Mouse (Mus musculus) limb, embryonic 11.5 days (tissue): ENCODE data around the gene Nrp1. TPM values are rescaled to one million over a fixed set of nuclear protein-coding genes. Genes with fewer than 3 reads are reported as not detected.

Experiments used
- ATAC-seq: fragments of 200-750 bp; cut with Nextera tagmentation; 2 replicates; pipeline ENCODE4 v1.8.0; 2017; ENCODE audit warnings: low read depth; ENCODE audit not compliant: insufficient number of reproducible peaks, low FRiP score, low TSS enrichment
- DNase-seq: peaks from one replicate; pipeline ENCODE4 v3.0.0-alpha.2; 2015; ENCODE audit warnings: low spot score
- H3K27ac ChIP-seq: fragments of 300-500 bp; sonication (generic); replicated peaks from 2 replicates; pipeline ENCODE4 v1.5.1; 2014; ENCODE audit warnings: low read depth, mild to moderate bottlenecking, low read length
- H3K27me3 ChIP-seq: fragments of 300-500 bp; sonication (generic); 2 replicates; pipeline ENCODE4 v1.6.1; 2014; ENCODE audit warnings: mild to moderate bottlenecking, low read length, mixed read lengths; ENCODE audit not compliant: control insufficient read depth, insufficient read depth
- H3K36me3 ChIP-seq: fragments of 300-500 bp; sonication (generic); 2 replicates; pipeline ENCODE4 v1.6.1; 2014; ENCODE audit warnings: mild to moderate bottlenecking, low read length, moderate library complexity, mixed read lengths; ENCODE audit not compliant: control insufficient read depth, insufficient read depth
- H3K4me1 ChIP-seq: fragments of 300-500 bp; sonication (generic); 2 replicates; pipeline ENCODE4 v1.6.1; 2014; ENCODE audit warnings: low read length, mixed read lengths; ENCODE audit not compliant: control insufficient read depth, insufficient read depth
- H3K4me2 ChIP-seq: fragments of 300-500 bp; sonication (generic); 2 replicates; pipeline ENCODE4 v1.6.1; 2014; ENCODE audit warnings: low read depth, mild to moderate bottlenecking, moderate library complexity; ENCODE audit not compliant: severe bottlenecking
- H3K4me3 ChIP-seq: fragments of 300-500 bp; sonication (generic); 2 replicates; pipeline ENCODE4 v1.5.1; 2014; ENCODE audit warnings: low read depth, low read length
- H3K9ac ChIP-seq: fragments of 300-500 bp; sonication (generic); 2 replicates; pipeline ENCODE4 v1.6.1; 2014; ENCODE audit warnings: mild to moderate bottlenecking, low read length
- H3K9me3 ChIP-seq: fragments of 300-500 bp; sonication (generic); 2 replicates; pipeline ENCODE4 v1.6.1; 2016; ENCODE audit warnings: low read length; ENCODE audit not compliant: control insufficient read depth
- WGBS: fragments of 180-500 bp; shearing (Covaris S2); extraction: QIAGEN DNeasy Blood & Tissue Kit; methylation state at CpG from one replicate; pipeline ENCODE4 v1.1.7; 2014; 5-methylcytosine and 5-hydroxymethylcytosine counted together
- polyA plus RNA-seq: library from polyadenylated mRNA; unstranded; fragments of >200 nt; fragmentation: Nextera tagmentation; extraction: Ambion mirVana; gene quantifications from 2 replicates; pipeline ENCODE4 v1.2.1, GENCODE M21; 2014

The Nrp1 gene
- polyA plus RNA-seq, 1 experiment from 2014 or later: 51.1 TPM

GRCm38 (mm10) chr8:128538378-128538777 lies 180.0 kb downstream of the Nrp1 start:
- DNase-seq (no peak), ATAC-seq (no peak)
- Histone ChIP-seq H3K4me3 (no peak overlapping the region), H3K9ac (no peak overlapping the region), H3K27me3 (no peaks in the 10 kb centered on the region), H3K4me1 (no peaks in the 10 kb centered on the region), H3K9me3 (no peaks in the 10 kb centered on the region), H3K27ac (no peak overlapping the region), H3K36me3 (no peaks in the 10 kb centered on the region), H3K4me2 (no peak overlapping the region)
- WGBS: 69% methylated on average over 1 of the region's 1 CpGs

GRCm38 (mm10) chr8:128541355-128542090 lies 183.1 kb downstream of the Nrp1 start:
- 67% methylated on average over 1 of the region's 1 CpGs for WGBS

GRCm38 (mm10) chr8:128544128-128544846 lies 185.9 kb downstream of the Nrp1 start:
- no peaks in the 10 kb centered on the region for H3K27me3 ChIP-seq
- H3K9ac ChIP-seq: no peak overlapping the region
- no peak overlapping the region for H3K4me2 ChIP-seq
- H3K4me1 ChIP-seq: no peaks in the 10 kb centered on the region
- no peaks in the 10 kb centered on the region for H3K9me3 ChIP-seq
- DNase-seq (no peak), ATAC-seq (no peak)
- no peak overlapping the region for H3K27ac ChIP-seq
- H3K36me3 ChIP-seq: no peaks in the 10 kb centered on the region
- H3K4me3 ChIP-seq: no peak overlapping the region
- WGBS: 76% methylated on average over 2 of the region's 2 CpGs

More at GRCm38 (mm10) chr8:128541355-128542090, 183.1 kb downstream of the Nrp1 start:
- Histone ChIP-seq H3K4me3 (no peak overlapping the region), H3K27me3 (no peaks in the 10 kb centered on the region), H3K27ac (no peak overlapping the region), H3K9ac (no peak overlapping the region), H3K4me2 (no peak overlapping the region), H3K4me1 (no peaks in the 10 kb centered on the region), H3K9me3 (no peaks in the 10 kb centered on the region), H3K36me3 (no peaks in the 10 kb centered on the region)
- no peak for ATAC-seq
- no peak for DNase-seq

GRCm38 (mm10) chr8:128546287-128546686 lies 187.9 kb downstream of the Nrp1 start:
- DNase-seq (no peak), ATAC-seq (no peak)
- no peaks in the 10 kb centered on the region for H3K4me1 ChIP-seq
- H3K27me3 ChIP-seq: no peaks in the 10 kb centered on the region
- H3K4me3 ChIP-seq: no peak overlapping the region
- H3K4me2 ChIP-seq: no peak overlapping the region
- H3K27ac ChIP-seq: no peak overlapping the region
- no peaks in the 10 kb centered on the region for H3K9me3 ChIP-seq
- WGBS: 92% methylated on average over 1 of the region's 1 CpGs
- no peaks in the 10 kb centered on the region for H3K36me3 ChIP-seq
- H3K9ac ChIP-seq: no peak overlapping the region

GRCm38 (mm10) chr8:128547361-128547760 lies 189.0 kb downstream of the Nrp1 start:
- ATAC-seq: no peak
- Histone ChIP-seq H3K4me3 (no peak overlapping the region), H3K27ac (no peak overlapping the region), H3K36me3 (no peaks in the 10 kb centered on the region), H3K9ac (no peak overlapping the region), H3K4me2 (no peak overlapping the region), H3K27me3 (no peaks in the 10 kb centered on the region), H3K4me1 (no peaks in the 10 kb centered on the region), H3K9me3 (no peaks in the 10 kb centered on the region)
- WGBS: 91% methylated on average over 4 of the region's 4 CpGs
- no peak for DNase-seq

- Histone ChIP-seq H3K27me3 (no peaks in the 10 kb centered on the region), H3K27ac (no peak overlapping the region), H3K4me3 (no peak overlapping the region), H3K4me2 (no peak overlapping the region), H3K36me3 (no peaks in the 10 kb centered on the region), H3K4me1 (no peaks in the 10 kb centered on the region), H3K9ac (no peak overlapping the region), H3K9me3 (no peaks in the 10 kb centered on the region)
- DNase-seq (no peak), ATAC-seq (no peak)
- WGBS: 89% methylated on average over 5 of the region's 5 CpGs
Observed at GRCm38 (mm10) chr8:128549738-128550137, 191.3 kb downstream of the Nrp1 start.

- H3K4me1 ChIP-seq: no peaks in the 10 kb centered on the region
- H3K27me3 ChIP-seq: no peaks in the 10 kb centered on the region
- H3K36me3 ChIP-seq: no peaks in the 10 kb centered on the region
- H3K4me3 ChIP-seq: no peak overlapping the region
- no peak overlapping the region for H3K9ac ChIP-seq
- no peak overlapping the region for H3K4me2 ChIP-seq
- no peaks in the 10 kb centered on the region for H3K9me3 ChIP-seq
- DNase-seq: peak; percentile 79
- no peak overlapping the region for H3K27ac ChIP-seq
- no peak for ATAC-seq
- WGBS: 59% methylated on average over 15 of the region's 15 CpGs
Observed at GRCm38 (mm10) chr8:128551421-128552139, 193.2 kb downstream of the Nrp1 start.
